Mouse (Mus musculus) neutrophil, adult 5-6 weeks (primary cell): ENCODE data around the gene Pja2. TPM values are rescaled to one million over a fixed set of nuclear protein-coding genes. Genes with fewer than 3 reads are reported as not detected.
"Not testable (repeated sequence)": the region's sequence is repeated elsewhere in the genome, so short reads cannot be mapped to it uniquely, and the experiment has no call there.

Experiments
- ATAC-seq: fragments of 151-379, 151-347 bp; 2 replicates; pipeline ENCODE4 v1.8.0; 2017; ENCODE audit warnings: mild to moderate bottlenecking, moderate TSS enrichment; ENCODE audit not compliant: insufficient number of reproducible peaks, poor library complexity, low FRiP score, severe bottlenecking; ENCODE audit errors: extremely low read depth
- total RNA-seq: library from RNA; stranded (forward); fragments of 200-1000 nt; gene quantifications from 2 replicates; pipeline ENCODE4 v1.2.3, GENCODE M21; 2017

Gene Pja2
- total RNA-seq, 1 experiment from 2014 or later = 38.4 TPM

DNA sequence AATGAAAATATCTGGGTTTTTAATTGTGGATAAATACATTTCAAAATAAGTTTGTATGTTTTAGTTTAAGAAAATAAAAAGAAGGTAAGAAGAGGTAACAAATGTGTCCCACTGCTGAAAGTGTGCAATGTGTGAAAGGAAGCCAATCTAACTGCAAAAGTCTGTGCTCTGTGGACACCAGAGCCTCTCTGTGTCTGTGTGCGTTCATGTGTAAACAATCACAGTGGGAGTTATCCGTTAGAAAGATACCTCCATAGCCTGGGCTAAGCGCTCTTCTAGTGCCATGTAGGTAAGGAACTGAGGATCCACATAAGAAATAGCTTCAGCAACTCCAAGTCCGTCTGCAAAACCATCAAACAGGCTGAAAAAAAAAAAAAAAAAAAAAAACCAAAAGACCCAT, 42.0 kb downstream of the Pja2 start:
- ATAC-seq = no peak

DNA sequence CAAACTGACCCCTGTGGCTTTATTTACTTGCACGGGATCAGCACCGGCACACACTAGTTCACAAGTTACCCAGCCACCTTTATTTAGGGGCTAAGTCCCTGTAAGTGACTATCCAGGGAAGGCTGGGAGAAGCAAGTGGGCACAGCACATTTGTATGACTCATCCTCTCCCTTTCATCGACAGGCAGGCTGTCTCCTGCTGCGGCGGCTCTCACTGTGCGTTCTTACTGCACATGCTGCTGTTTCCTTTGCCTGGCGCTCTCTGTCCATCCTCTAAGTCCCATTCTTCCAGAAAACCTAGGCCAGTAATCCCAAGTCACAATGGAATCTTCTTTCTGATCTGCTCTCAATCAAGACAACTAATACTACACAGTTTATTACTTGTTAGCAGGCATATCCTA, 43.7 kb downstream of the Pja2 start:
- no peak for ATAC-seq

DNA sequence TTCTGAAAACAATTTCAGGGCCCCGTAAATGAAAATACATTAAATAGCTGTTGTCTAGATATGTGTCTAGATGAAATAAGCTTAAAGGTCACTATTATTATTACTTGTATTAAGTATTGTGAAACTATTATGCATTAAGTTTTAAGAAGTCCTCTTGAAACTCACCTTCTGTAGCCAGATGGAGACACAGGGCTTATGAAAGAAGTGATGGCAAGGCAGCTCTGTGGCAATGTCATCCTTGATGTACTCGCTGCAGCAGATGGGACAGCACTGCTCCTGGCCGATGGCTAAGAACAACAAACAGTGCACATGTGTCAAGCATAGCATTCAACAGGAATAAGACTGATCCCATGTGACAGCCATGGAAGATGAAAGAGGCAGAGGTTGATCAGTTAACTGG, 44.9 kb downstream of the Pja2 start:
- no peak for ATAC-seq

DNA sequence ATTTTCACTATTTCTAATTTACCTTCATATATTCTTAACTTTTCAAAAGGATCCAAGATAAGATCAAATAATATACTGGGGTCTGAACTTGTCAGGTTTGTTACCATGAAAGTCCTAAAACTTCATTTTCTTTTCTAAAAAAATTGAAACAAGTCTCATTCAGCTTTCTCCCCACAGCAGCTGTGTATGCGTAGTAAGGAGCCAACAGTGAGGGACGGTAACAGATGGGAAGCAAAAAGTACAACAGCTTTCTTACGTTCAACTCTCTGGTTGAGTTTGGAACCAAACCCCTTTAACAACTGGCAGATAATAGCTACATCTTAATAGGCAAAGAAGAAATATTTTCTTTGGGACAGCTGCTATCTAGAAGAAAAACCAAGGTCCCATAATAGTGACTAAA, 50.3 kb downstream of the Pja2 start:
- not testable (repeated sequence) for ATAC-seq

DNA sequence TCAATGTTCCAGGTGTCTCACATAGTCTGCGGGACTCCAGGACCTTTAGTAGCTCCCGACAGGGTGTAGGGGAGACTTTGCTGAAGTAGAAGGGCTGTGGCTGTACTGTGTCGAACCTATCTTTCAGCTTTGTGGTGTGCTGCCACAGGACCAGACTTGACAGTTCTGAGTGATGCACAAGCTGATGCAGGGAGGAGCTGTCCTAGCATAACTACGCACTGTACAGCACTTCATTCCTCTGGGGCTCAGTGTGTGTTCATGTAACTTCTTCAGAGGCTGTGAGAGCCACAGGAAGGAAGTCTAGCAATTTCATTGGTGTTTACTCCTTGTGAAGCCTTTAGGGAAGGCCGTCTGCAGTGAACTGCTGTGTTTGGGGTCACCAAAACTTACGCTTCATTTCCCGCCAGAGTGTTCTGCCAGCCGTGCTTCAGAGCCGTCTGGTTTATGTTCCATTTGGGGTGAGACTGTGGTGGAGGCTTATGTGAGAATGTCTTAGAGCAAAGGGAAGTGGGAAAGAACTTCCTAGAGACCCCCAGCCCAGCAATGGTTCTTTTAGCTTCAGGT, 54.0 kb downstream of the Pja2 start:
- no peak for ATAC-seq

DNA sequence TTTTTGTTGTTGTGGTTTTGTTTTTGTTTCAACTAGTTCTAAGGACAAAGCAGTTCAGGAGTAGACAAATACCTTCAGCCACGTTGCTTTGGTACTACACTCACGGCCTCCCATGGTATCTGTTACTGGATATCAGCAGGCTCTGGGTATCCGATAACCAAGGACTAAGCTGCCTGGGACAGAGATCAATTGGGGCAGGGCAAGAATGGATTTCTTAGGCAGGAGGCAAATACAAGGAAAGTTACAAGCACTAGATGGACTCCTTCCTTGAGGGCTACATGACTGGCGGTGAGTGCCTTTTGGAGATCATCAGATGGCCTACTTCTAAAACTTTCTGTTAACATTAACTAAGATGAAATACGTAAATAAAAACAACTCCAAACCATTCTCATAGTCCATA, 55.0 kb downstream of the Pja2 start:
- no peak for ATAC-seq

DNA sequence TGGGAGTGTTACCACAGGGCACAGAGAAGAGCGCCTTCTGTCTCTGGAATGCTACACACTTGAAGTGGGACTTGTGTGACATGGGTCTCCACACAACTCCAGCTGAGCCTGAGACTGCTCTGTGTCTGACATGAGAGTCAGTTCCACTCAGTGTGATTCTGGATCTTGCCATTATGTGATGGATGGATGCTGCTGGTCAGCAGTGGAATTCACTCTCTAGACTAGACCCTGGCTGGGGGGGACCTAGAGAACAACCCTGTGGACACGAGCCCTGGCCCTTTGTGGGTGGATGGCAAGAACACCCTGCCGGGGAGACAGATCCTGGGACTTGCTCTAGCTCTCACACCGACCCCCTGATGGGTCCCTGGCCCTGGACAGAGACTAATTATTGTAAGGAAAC, 56.5 kb downstream of the Pja2 start:
- ATAC-seq = no peak

DNA sequence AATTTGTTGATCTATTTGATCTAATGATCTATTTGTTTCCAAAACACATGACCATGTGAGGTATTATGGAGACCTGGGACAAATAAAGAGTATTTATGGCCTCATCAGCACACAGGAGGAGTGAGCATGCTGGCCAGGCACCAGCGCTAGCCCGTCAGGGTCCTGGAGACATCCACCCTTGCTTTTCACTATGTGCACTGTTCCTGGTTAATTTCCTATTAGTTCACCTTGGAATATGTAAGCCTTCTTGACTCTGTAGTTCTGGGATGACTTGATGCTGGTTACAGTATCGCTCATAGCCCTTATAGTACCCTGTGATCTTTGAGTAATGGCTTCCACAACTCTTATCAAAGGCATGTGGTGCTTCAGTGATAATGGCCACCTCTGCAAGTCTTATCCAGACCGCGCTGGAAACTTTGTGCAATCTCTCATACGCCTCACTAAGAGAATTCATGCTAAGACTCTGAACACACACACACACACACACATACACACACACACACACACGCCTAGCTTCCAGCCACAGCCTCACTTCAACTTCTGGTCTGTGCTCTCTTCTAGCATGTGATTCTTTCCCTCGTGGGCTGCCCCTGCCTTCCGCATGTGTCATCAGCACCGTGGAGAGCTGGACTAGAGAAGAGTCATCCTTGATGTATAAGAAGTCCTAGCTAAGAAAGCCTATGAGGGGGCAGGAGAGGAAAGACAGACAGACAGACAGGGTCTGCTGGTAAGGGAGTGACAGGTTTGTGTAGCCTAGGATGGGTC, 57.2 kb downstream of the Pja2 start:
- no peak for ATAC-seq

DNA sequence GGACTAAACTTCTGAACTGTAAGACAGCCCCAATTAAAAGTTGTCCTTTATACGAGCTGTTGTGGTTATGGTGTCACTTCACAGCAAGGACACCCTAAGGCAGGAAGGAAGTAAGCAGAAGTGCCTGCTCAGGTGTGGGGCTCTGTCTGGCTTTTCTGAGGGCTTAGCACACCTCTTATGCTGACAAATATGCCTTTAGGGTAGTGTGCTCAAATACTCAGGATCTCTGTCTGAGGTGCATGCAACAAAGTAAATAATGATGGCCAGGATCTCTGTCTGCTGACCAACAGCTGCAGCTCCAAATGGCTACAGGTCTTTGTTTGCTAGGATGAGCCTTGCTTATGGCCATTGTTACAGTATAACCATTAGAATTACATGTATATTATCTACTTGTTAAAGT, 71.1 kb downstream of the Pja2 start:
- ATAC-seq = no peak

DNA sequence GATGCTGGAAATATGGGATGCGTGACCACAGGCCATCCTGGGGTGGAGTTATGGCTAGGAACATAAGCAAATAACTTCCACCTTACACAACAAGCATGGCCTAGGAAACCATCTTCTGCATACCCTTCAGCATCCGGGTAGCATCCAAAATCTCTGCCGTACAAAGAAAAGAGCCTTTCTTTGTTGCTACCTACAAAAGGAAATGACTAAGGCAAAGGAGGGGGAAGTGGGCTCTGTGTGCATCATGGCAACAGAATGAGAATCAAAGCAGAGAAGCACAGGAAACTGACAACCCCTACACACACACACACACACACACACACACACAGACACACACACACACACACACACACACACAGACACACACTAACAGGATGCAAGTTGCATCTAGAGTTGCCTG, 83.5 kb downstream of the Pja2 start:
- ATAC-seq = peak; percentile 34; the same call in 1 of the 2 replicates

DNA sequence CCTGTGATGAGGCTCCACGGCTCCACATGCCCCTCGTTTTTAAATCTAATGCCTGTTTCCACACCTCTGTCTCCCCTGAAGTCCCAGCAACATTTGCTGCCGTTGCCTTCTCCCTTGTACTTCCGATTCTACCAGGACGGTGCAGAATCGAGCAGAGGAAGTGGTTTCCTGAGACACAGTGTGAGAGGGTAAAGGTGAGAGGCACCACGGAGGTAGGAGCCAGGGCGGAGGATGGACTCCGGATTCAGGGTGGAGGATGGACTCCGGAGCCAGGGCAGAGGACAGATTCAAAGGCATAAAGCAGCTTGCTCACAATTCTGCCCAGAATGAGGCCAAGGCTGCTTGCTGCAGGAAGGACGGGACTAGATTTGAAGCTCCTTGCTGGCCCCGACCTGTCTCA, 88.8 kb downstream of the Pja2 start:
- ATAC-seq = 0 out of 2 replicates have a peak, but pooled peaks have one; percentile 1

DNA sequence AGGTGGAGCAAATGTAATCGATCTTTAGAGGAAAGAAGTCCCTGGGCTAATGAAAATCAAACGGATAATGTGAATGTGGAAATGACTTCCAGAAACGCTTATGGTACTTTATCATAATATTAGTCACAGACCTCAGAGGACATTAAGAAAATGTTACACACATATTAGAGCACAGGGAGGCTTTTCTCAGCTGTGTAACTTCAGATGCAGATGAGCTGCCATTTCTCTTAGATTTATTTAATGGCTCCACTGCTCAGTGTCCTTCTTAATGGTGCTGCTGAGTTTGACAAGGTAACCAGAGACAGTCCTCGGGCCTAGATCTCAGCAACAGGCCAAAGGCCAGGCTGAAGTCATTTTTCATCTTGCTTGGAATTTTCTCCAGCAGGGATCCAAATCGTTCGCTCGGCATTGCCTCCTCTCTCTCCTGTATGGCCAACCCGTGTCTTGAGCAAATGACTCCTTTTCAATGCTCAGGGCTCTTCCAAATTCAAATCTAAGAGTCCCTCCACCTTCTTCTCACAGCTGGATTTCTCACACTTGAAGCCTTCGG, 89.3 kb downstream of the Pja2 start:
- no peak for ATAC-seq

DNA sequence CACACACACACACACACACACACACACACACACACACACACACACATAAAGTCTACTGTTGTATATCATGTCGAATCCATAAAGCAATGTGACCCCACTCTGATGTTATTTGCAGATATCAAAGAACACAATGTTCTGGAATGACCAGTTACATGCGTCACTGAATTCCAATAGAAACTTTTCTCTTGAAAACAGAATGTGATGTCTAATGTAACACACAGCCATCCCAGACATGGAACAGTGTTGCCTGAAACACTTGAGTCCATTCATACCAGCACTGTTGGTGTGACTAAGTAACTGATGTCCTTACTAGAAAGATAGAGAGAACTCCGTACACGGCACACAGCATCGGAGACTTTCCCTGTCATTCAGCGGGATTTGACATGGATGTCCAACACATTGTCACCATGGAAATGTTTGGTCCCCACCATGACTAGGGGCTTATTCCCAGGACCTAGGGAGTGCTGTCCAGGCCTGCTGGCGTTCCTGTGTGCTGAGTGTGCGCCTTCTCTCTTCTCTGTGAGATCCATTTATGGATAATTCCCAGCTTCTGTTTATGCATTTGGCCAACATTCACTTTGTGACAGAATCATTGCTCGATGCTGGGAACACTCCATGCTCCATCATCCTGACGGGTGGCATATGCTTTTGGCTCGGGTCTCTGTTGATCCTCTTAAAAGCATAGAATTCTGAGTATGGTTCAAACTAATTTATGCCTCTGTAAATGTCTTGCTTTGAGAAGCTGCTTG, 90.0 kb downstream of the Pja2 start:
- no peak for ATAC-seq

DNA sequence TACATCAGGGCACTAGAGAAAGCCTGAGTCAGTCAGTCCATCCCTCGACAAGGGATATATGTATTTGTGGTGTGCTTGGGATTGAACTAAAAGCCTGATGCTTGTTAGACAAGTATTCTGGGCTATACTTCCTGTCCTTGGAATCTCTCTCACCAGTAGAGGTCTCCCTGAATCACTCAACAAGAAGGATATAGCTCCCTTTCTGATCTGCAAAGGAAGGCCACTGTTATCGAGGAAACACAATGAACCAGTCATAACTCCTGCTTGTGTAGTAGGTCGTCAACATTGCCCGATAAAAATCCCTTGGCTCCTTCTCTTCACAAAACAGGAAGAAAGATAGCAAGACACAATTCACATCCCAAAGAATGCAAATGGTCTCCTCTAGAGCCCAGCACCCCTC, 99.6 kb downstream of the Pja2 start:
- ATAC-seq = no peak

DNA sequence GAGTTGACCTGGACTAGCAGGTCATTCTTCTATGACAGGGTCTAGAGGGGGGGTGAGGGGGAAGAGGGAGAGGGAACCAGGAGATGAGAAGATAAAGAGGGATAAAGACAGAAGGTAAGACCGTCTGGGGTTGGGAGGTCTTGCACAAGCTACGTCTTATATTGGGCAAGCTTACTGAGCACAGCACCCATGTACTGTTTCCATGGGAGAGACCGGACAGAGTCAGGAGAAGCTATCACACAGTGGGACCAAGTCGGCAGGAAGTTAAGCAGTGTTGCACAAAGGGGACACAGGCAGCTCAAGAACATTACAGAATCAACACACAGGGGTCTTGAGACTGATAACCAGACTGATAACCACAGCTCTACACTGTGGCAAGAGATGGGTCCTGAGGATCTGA, 100.1 kb downstream of the Pja2 start:
- not testable (repeated sequence) for ATAC-seq

DNA sequence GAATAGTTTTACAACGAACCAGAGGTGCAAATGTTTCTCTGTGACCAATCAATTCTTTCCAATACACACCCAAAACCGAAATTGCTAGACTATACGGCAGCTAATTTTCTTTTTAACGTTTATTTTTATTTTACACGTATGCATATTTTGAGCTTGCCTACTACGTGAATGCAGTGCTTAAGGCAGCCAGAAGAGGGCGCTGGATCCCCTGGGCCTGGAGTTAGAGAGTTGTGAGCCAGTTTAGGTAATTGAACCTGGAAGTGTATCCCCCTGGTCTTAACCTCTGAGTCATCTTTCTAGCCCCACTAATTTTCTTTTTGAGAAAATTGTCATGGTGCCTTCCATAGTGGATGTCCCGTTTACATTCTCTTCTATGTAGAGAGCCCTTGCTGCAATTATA, 100.5 kb downstream of the Pja2 start:
- ATAC-seq = no peak
